Mouse (Mus musculus): ENCODE measurements around the gene Magi1. TPM values are rescaled to one million over a fixed set of nuclear protein-coding genes. Genes with fewer than 3 reads are reported as not detected.
A peak's percentile ranks its signal among the peaks of the same experiment; 100 is the strongest.

The Magi1 gene
- polyA plus RNA-seq, 1 experiment from 2014 or later, result 7.9 TPM

DNA sequence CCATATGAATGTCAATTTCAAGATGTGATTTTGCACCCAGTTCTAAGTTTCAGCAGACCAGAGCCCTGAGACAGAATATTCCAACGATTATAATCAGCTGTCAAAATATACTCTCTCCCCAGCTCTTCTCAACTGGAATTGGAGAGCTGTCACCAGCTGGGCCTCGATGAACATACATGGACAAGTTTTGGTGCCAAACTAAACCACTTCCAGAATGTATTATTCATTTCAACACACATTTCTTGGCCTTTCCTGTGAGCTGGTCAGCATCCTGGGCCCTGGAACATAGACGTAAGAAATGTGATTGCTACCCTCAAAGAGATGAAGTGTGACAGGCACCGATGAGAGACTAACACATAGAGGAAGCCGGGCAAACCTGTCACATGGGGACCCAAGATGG, 13.7 kb downstream of the Magi1 start:
- ATAC-seq (ENCODE audit: insufficient number of reproducible peaks, insufficient read depth, low FRiP score, low read depth), result no peak
- Histone ChIP-seq H3K27ac (replicated peaks in 1 of 2; ENCODE audit: control insufficient read depth in 1 of 2, insufficient read depth in 1 of 2, low read depth in 2 of 2, low read length in 2 of 2) (no peak overlapping the region), H3K4me3 (ENCODE audit: control insufficient read depth in 1 of 2, insufficient read depth in 1 of 2, low read depth in 1 of 2, low read length in 2 of 2) (no peak overlapping the region), H3K4me2 (ENCODE audit: low read length) (no peak overlapping the region), H3K9me3 (ENCODE audit: control insufficient read depth, low read length) (no peaks in the 10 kb centered on the region), H3K36me3 (ENCODE audit: control insufficient read depth, insufficient read depth, low read length) (no peaks in the 10 kb centered on the region), H3K4me1 (ENCODE audit: control insufficient read depth in 2 of 2, insufficient read depth in 2 of 2, low read length in 2 of 2) (peaks cover 5 to 21% of the 10 kb centered on the region in 2 experiments; a peak in 3 of 4 replicates), H3K27me3 (ENCODE audit: control insufficient read depth, insufficient read depth, low read length) (no peaks in the 10 kb centered on the region), H3K9ac (ENCODE audit: low read length) (no peak overlapping the region)
- 64% methylated on average over 5 of the region's 5 CpGs for WGBS

- H3K9ac ChIP-seq (ENCODE audit: low read length), result no peak overlapping the region
- ATAC-seq (ENCODE audit: insufficient number of reproducible peaks, insufficient read depth, low FRiP score, low read depth), result no peak
- peaks cover 10 to 30% of the 10 kb centered on the region in 2 experiments for H3K4me1 ChIP-seq (ENCODE audit: control insufficient read depth in 2 of 2, insufficient read depth in 2 of 2, low read length in 2 of 2)
- peak overlapping the region; percentile 34 to 35; a peak in 1 of 4 replicates for H3K27ac ChIP-seq (replicated peaks in 1 of 2; ENCODE audit: control insufficient read depth in 1 of 2, insufficient read depth in 1 of 2, low read depth in 2 of 2, low read length in 2 of 2)
- 49% methylated on average over 4 of the region's 4 CpGs for WGBS
- no peaks in the 10 kb centered on the region for H3K9me3 ChIP-seq (ENCODE audit: control insufficient read depth, low read length)
- no peaks in the 10 kb centered on the region for H3K27me3 ChIP-seq (ENCODE audit: control insufficient read depth, insufficient read depth, low read length)
- H3K4me2 ChIP-seq (ENCODE audit: low read length), result no peak overlapping the region
- no peak overlapping the region for H3K4me3 ChIP-seq (ENCODE audit: control insufficient read depth in 1 of 2, insufficient read depth in 1 of 2, low read depth in 1 of 2, low read length in 2 of 2)
- no peaks in the 10 kb centered on the region for H3K36me3 ChIP-seq (ENCODE audit: control insufficient read depth, insufficient read depth, low read length)
These were observed 14.5 kb downstream of the Magi1 start for GRCm38 (mm10) chr6:94269174-94269573.

GRCm38 (mm10) chr6:94265244-94265935, 18.3 kb downstream of the Magi1 start:
- H3K4me3 ChIP-seq (ENCODE audit: control insufficient read depth in 1 of 2, insufficient read depth in 1 of 2, low read depth in 1 of 2, low read length in 2 of 2), result no peak overlapping the region
- ATAC-seq (ENCODE audit: insufficient number of reproducible peaks, insufficient read depth, low FRiP score, low read depth), result no peak
- H3K4me1 ChIP-seq (ENCODE audit: control insufficient read depth in 2 of 2, insufficient read depth in 2 of 2, low read length in 2 of 2), result peaks cover 15 to 29% of the 10 kb centered on the region in 2 experiments
- H3K9me3 ChIP-seq (ENCODE audit: control insufficient read depth, low read length), result no peaks in the 10 kb centered on the region
- H3K27me3 ChIP-seq (ENCODE audit: control insufficient read depth, insufficient read depth, low read length), result no peaks in the 10 kb centered on the region
- no peak overlapping the region for H3K27ac ChIP-seq (replicated peaks in 1 of 2; ENCODE audit: control insufficient read depth in 1 of 2, insufficient read depth in 1 of 2, low read depth in 2 of 2, low read length in 2 of 2)
- WGBS, result 63% methylated on average over 3 of the region's 3 CpGs
- no peak overlapping the region for H3K9ac ChIP-seq (ENCODE audit: low read length)
- H3K36me3 ChIP-seq (ENCODE audit: control insufficient read depth, insufficient read depth, low read length), result no peaks in the 10 kb centered on the region
- H3K4me2 ChIP-seq (ENCODE audit: low read length), result no peak overlapping the region

GRCm38 (mm10) chr6:94264183-94264941, 19.4 kb downstream of the Magi1 start:
- Histone ChIP-seq H3K27ac (replicated peaks in 1 of 2; ENCODE audit: control insufficient read depth in 1 of 2, insufficient read depth in 1 of 2, low read depth in 2 of 2, low read length in 2 of 2) (peak overlapping the region in 1 of 2 experiments; percentile 34; a peak in 1 of 4 replicates), H3K36me3 (ENCODE audit: control insufficient read depth, insufficient read depth, low read length) (no peaks in the 10 kb centered on the region), H3K9me3 (ENCODE audit: control insufficient read depth, low read length) (no peaks in the 10 kb centered on the region), H3K4me3 (ENCODE audit: control insufficient read depth in 1 of 2, insufficient read depth in 1 of 2, low read depth in 1 of 2, low read length in 2 of 2) (no peak overlapping the region), H3K9ac (ENCODE audit: low read length) (no peak overlapping the region), H3K4me1 (ENCODE audit: control insufficient read depth in 2 of 2, insufficient read depth in 2 of 2, low read length in 2 of 2) (peaks cover 15 to 26% of the 10 kb centered on the region in 2 experiments), H3K27me3 (ENCODE audit: control insufficient read depth, insufficient read depth, low read length) (no peaks in the 10 kb centered on the region), H3K4me2 (ENCODE audit: low read length) (no peak overlapping the region)
- WGBS, result 47% methylated on average over 7 of the region's 7 CpGs
- no peak for ATAC-seq (ENCODE audit: insufficient number of reproducible peaks, insufficient read depth, low FRiP score, low read depth)

GRCm38 (mm10) chr6:94260831-94261230, 22.9 kb downstream of the Magi1 start:
- WGBS, result 87% methylated on average over 5 of the region's 5 CpGs

GRCm38 (mm10) chr6:94259981-94260380, 23.7 kb downstream of the Magi1 start:
- Histone ChIP-seq H3K27me3 (ENCODE audit: control insufficient read depth, insufficient read depth, low read length) (no peaks in the 10 kb centered on the region), H3K4me1 (ENCODE audit: control insufficient read depth in 2 of 2, insufficient read depth in 2 of 2, low read length in 2 of 2) (peaks cover 23 to 40% of the 10 kb centered on the region in 2 experiments), H3K4me2 (ENCODE audit: low read length) (no peak overlapping the region), H3K36me3 (ENCODE audit: control insufficient read depth, insufficient read depth, low read length) (no peaks in the 10 kb centered on the region), H3K27ac (replicated peaks in 1 of 2; ENCODE audit: control insufficient read depth in 1 of 2, insufficient read depth in 1 of 2, low read depth in 2 of 2, low read length in 2 of 2) (no peak overlapping the region), H3K9ac (ENCODE audit: low read length) (no peak overlapping the region), H3K4me3 (ENCODE audit: control insufficient read depth in 1 of 2, insufficient read depth in 1 of 2, low read depth in 1 of 2, low read length in 2 of 2) (no peak overlapping the region), H3K9me3 (ENCODE audit: control insufficient read depth, low read length) (no peaks in the 10 kb centered on the region)
- 95% methylated on average over 2 of the region's 2 CpGs for WGBS
- no peak for ATAC-seq (ENCODE audit: insufficient number of reproducible peaks, insufficient read depth, low FRiP score, low read depth)

More at GRCm38 (mm10) chr6:94260831-94261230, 22.9 kb downstream of the Magi1 start:
- H3K27ac ChIP-seq (replicated peaks in 1 of 2; ENCODE audit: control insufficient read depth in 1 of 2, insufficient read depth in 1 of 2, low read depth in 2 of 2, low read length in 2 of 2), result no peak overlapping the region
- ATAC-seq (ENCODE audit: insufficient number of reproducible peaks, insufficient read depth, low FRiP score, low read depth), result no peak
- H3K27me3 ChIP-seq (ENCODE audit: control insufficient read depth, insufficient read depth, low read length), result no peaks in the 10 kb centered on the region
- no peaks in the 10 kb centered on the region for H3K9me3 ChIP-seq (ENCODE audit: control insufficient read depth, low read length)
- no peak overlapping the region for H3K9ac ChIP-seq (ENCODE audit: low read length)
- H3K4me2 ChIP-seq (ENCODE audit: low read length), result no peak overlapping the region
- no peaks in the 10 kb centered on the region for H3K36me3 ChIP-seq (ENCODE audit: control insufficient read depth, insufficient read depth, low read length)
- no peak overlapping the region for H3K4me3 ChIP-seq (ENCODE audit: control insufficient read depth in 1 of 2, insufficient read depth in 1 of 2, low read depth in 1 of 2, low read length in 2 of 2)
- H3K4me1 ChIP-seq (ENCODE audit: control insufficient read depth in 2 of 2, insufficient read depth in 2 of 2, low read length in 2 of 2), result peaks cover 21 to 37% of the 10 kb centered on the region in 2 experiments

GRCm38 (mm10) chr6:94257831-94258173, 25.9 kb downstream of the Magi1 start:
- Histone ChIP-seq H3K9me3 (ENCODE audit: control insufficient read depth, low read length) (no peaks in the 10 kb centered on the region), H3K27me3 (ENCODE audit: control insufficient read depth, insufficient read depth, low read length) (no peaks in the 10 kb centered on the region), H3K9ac (ENCODE audit: low read length) (no peak overlapping the region), H3K27ac (replicated peaks in 1 of 2; ENCODE audit: control insufficient read depth in 1 of 2, insufficient read depth in 1 of 2, low read depth in 2 of 2, low read length in 2 of 2) (no peak overlapping the region), H3K4me3 (ENCODE audit: control insufficient read depth in 1 of 2, insufficient read depth in 1 of 2, low read depth in 1 of 2, low read length in 2 of 2) (no peak overlapping the region), H3K4me1 (ENCODE audit: control insufficient read depth in 2 of 2, insufficient read depth in 2 of 2, low read length in 2 of 2) (peaks cover 20 to 41% of the 10 kb centered on the region in 2 experiments), H3K36me3 (ENCODE audit: control insufficient read depth, insufficient read depth, low read length) (no peaks in the 10 kb centered on the region), H3K4me2 (ENCODE audit: low read length) (no peak overlapping the region)
- 82% methylated on average over 3 of the region's 3 CpGs for WGBS
- no peak for ATAC-seq (ENCODE audit: insufficient number of reproducible peaks, insufficient read depth, low FRiP score, low read depth)
